Mouse (Mus musculus) G1E (cell line): ENCODE data around the gene Mtor.

ENCODE experiments used
- CTCF ChIP-seq: IDR thresholded peaks from 2 replicates; pipeline ENCODE4 v1.5.1; 2012; ENCODE audit warnings: low read depth, low read length, inconsistent platforms, mixed read lengths
- GATA1 ChIP-seq: IDR thresholded peaks from 2 replicates; pipeline ENCODE4 v1.6.1; 2012; ENCODE audit warnings: borderline replicate concordance, low read length, inconsistent platforms, mixed read lengths
- GATA2 ChIP-seq: IDR thresholded peaks from 2 replicates; pipeline ENCODE4 v1.6.1; 2012; ENCODE audit warnings: low read depth, low read length, inconsistent platforms, borderline replicate concordance
- POLR2AphosphoS5 ChIP-seq: IDR thresholded peaks from 2 replicates; pipeline ENCODE4 v1.6.1; 2012; ENCODE audit warnings: low read depth, low read length, inconsistent platforms; ENCODE audit not compliant: insufficient replicate concordance
- TAL1 ChIP-seq: conservative IDR thresholded peaks from 2 replicates; pipeline ENCODE4 v1.6.1; 2012; ENCODE audit warnings: low read depth, low read length, inconsistent platforms, mixed read lengths

- TF ChIP-seq CTCF (no peak), GATA1 (no peak), TAL1 (no peak), POLR2AphosphoS5 (no peak), GATA2 (no peak)
These were observed 32.8 kb upstream of the Mtor start for GRCm38 (mm10) chr4:148415575-148415974.
